Mouse (Mus musculus): ENCODE measurements around the gene Slc48a1. TPM values are rescaled to one million over a fixed set of nuclear protein-coding genes. Genes with fewer than 3 reads are reported as not detected.

Gene Slc48a1
- polyA plus RNA-seq, 1 experiment from 2014 or later: 134 TPM

DNA sequence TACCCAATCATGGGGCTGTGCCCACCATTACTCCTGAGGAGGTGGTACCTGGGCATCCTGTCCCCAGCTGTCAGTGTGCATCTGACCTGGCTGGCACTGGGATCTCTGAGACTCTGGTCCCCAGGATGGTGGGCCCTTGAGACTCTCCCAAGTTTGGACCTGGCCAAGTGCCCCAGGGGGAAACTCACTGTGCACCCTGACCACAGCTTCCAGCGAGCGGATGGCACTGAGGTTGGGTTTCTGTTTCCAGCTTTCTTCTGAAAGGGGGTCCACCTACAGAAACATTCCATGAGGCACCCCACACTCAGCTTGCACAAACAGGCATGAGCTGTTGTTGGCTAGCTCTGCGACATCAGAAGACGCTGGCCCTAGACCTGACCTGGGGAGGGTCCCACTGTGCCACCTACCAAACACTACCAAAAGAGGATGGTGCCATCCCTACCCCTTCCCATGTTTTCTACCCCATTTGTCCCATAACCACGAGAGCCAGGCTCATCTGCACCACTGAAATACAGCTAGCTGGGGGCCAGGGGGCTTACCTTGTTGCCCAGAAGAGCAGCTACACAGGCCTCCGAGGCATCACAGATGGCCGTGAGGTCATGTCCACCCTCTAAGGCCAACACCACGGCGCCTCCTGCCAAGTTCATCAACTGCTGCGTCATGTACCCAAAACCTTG is 17.4 kb downstream of the Slc48a1 start:
- POLR2A ChIA-PET: interaction anchor here (0.9 kb wide), 1 partner anchor 15 kb away, joined by 3 read pairs; no protein-coding TSS in a partner anchor

DNA sequence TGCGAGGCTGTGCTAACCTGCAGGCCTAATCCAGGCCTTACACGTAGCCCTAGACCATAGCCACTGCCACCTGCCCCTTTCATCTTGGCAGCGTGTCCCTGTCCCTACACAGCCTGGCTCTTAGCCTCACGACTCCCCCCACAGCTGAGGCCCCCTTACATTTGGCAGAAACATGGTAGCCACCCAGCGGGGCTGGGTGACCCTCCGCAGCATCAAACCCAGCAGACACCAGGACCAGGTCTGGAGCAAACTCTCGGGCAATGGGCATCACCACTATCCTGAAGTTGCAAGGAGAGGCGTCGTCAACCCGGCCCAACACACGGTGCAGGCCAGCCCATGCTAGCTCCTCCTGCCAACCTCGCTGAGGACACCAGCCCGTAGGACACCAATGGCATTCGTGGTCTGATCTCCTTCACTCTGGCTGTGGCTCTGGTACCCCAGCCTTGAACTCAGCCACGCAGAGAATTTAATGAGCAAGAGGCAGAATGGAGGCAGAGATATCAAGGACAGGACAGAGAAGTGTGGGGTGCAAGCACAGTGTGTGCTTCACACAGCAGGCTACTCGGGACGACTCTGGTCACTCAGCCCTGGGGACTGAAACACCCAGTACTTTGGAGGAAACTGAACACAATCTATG is 18.5 kb downstream of the Slc48a1 start:
- TF ChIP-seq CTCF (IDR thresholded peaks at IDR 0.05): no peak
- in situ Hi-C loops (cut with MboI; ENCODE audit: low pct_unique_long_range_greater_than_20kb): no loop called here
- no peak for ATAC-seq
- no peak for DNase-seq (ENCODE audit: low read depth, low spot score)
- ChIA-PET CTCF (interaction anchor here (1.0 kb wide), 1 partner anchor 36 kb away, joined by 4 read pairs; no protein-coding TSS in a partner anchor), POLR2A (interaction anchor here (1.8 kb wide), 1 partner anchor 21 kb away, joined by 4 read pairs; no protein-coding TSS in a partner anchor)
- H3K27me3 ChIP-seq: no peaks in the 10 kb centered on the region

More for the DNA sequence above, 17.4 kb downstream of the Slc48a1 start:
- CTCF ChIA-PET: interaction anchor here (0.9 to 3.0 kb wide), 3 partner anchors 13 to 54 kb away, joined by 3 to 11 read pairs (median 10); no protein-coding TSS in a partner anchor
- no peak for TF ChIP-seq CTCF (IDR thresholded peaks at IDR 0.05)
- ATAC-seq (no peak), DNase-seq (ENCODE audit: low read depth, low spot score) (no peak)
- in situ Hi-C loops (cut with MboI; ENCODE audit: low pct_unique_long_range_greater_than_20kb): no loop called here
- no peaks in the 10 kb centered on the region for H3K27me3 ChIP-seq

DNA sequence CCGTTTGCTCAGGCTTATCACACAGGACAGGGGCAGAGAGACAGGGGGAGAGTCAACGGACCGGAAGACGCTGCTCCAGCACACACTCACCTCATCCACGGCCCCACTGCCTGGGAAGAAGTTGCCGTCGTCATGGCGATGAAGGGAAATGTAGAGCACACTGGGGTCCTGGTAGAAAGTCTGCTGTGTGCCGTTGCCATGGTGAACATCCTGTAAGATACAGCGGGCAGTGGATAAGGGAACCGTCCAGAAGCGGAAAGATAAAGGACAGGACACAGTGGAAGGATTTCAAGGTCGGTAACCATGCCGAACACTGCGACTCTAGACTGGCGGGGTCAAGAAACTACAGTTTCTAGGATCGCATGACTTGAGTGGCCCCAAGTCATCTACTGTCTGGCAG is 19.8 kb downstream of the Slc48a1 start:
- DNase-seq (ENCODE audit: low read depth, low spot score) (no peak), ATAC-seq (no peak)
- H3K27me3 ChIP-seq: no peaks in the 10 kb centered on the region
- ChIA-PET CTCF (no interaction called here), POLR2A (interaction anchor here (1.6 kb wide), 1 partner anchor 20 kb away, joined by 5 read pairs; no protein-coding TSS in a partner anchor)
- in situ Hi-C loops (cut with MboI; ENCODE audit: low pct_unique_long_range_greater_than_20kb): no loop called here
- TF ChIP-seq CTCF (IDR thresholded peaks at IDR 0.05): no peak

DNA sequence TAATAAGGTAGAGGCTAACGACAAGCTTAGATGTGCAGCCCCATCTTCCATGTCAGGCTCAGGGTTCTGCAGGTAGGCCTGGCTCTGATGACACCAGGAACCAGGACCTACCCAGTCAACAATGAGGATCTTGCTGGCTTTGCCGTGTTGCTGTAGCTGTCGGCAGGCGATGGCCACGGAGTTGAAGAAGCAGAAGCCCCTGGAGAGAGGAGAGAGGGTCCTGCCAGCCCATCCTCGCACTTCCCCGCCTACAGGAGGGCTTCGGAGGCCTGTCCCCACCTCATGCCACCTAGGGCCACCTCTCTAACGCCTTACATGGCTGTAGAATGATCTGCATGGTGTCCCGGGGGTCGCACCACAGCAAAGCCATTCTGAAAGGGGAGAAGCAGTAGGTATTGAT is 21.1 kb downstream of the Slc48a1 start:
- TF ChIP-seq CTCF (IDR thresholded peaks at IDR 0.05): no peak
- no peak for ATAC-seq
- POLR2A ChIA-PET: interaction anchor here (0.7 to 1.6 kb wide), 5 partner anchors 9 to 34 kb away, joined by 3 to 6 read pairs (median 4); no protein-coding TSS in a partner anchor
- no peak for DNase-seq (ENCODE audit: low read depth, low spot score)
- no peaks in the 10 kb centered on the region for H3K27me3 ChIP-seq
- CTCF ChIA-PET: no interaction called here
- in situ Hi-C loops (cut with MboI; ENCODE audit: low pct_unique_long_range_greater_than_20kb): no loop called here

DNA sequence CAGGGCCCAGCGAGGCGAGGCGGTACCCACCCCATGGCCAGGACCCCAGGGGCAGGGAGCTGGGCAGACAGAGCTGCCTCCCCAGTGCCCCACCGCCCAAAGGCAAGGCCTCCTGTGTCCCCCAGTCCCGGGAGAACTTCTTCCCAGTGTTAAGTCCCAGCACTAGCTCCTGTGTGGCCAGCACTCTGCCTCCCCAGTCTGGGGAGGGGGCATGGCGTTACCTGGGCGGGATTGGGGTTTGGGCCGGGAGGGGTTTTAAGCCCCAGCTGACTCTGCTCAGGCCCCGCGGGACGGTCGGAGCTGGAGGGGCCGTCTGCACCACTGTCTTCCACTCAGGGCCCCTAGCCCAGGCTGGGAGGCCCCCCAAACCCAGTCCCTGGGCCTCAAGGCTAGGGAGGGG is 22.5 kb downstream of the Slc48a1 start:
- no peak for TF ChIP-seq CTCF (IDR thresholded peaks at IDR 0.05)
- in situ Hi-C loops (cut with MboI; ENCODE audit: low pct_unique_long_range_greater_than_20kb): no loop called here
- DNase-seq (ENCODE audit: low read depth, low spot score): no peak
- ATAC-seq: no peak
- no peaks in the 10 kb centered on the region for H3K27me3 ChIP-seq
- ChIA-PET POLR2A (interaction anchor here (1.4 to 1.6 kb wide), 3 partner anchors 10 to 29 kb away, joined by 3 to 6 read pairs (median 4); no protein-coding TSS in a partner anchor), CTCF (interaction anchor here (0.9 to 2.3 kb wide), 4 partner anchors 10 to 50 kb away, joined by 3 to 10 read pairs (median 4); no protein-coding TSS in a partner anchor)

DNA sequence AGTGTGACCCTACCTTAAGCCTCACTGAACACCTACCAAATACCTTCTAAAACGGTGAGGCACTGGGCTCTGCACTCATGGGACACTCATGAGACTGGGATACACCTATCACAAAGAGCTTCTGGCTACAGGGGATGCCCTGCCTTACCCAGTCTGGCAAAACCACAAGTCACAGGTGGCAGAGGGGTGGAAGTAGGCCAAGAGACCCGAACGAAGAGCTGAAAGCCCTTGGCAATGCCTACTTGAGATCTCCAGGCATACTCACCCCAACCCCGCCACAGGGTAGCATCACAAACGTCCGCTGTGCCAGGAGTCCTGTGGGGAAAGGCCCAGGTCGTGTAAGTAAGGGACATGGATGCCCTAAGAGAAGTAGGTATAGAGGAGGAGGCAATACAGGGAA is 23.5 kb downstream of the Slc48a1 start:
- H3K27me3 ChIP-seq: no peaks in the 10 kb centered on the region
- ATAC-seq (no peak), DNase-seq (ENCODE audit: low read depth, low spot score) (no peak)
- in situ Hi-C loops (cut with MboI; ENCODE audit: low pct_unique_long_range_greater_than_20kb): no loop called here
- ChIA-PET CTCF (interaction anchor here (1.6 to 2.3 kb wide), 3 partner anchors 11 to 47 kb away, joined by 3 to 10 read pairs (median 5); no protein-coding TSS in a partner anchor), POLR2A (interaction anchor here (0.6 to 1.5 kb wide), 3 partner anchors 12 to 715 kb away, joined by 3 to 4 read pairs (median 3); no protein-coding TSS in a partner anchor)
- TF ChIP-seq CTCF (IDR thresholded peaks at IDR 0.05): no peak

DNA sequence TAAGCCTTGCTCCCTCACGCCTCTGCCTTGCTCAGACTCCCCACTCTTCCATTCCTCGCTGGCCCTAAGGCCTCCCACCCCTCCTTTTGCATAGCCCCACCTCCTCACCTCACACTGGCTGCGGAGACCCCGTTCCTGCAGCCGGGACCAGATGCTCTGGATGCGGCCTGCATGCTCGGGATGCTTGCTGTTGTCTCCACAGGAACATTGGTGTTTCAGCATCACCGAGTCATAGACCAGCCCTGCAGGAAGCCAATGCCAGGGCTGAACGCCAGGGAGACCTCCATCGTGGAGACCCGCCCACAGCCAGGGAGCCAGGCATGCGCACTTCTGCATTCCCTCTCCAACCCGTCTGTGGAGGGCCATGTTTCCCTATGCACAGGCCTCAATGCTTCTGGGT is 24.3 kb downstream of the Slc48a1 start:
- ATAC-seq (no peak), DNase-seq (ENCODE audit: low read depth, low spot score) (no peak)
- in situ Hi-C loops (cut with MboI; ENCODE audit: low pct_unique_long_range_greater_than_20kb): no loop called here
- H3K27me3 ChIP-seq: no peaks in the 10 kb centered on the region
- TF ChIP-seq CTCF (IDR thresholded peaks at IDR 0.05): no peak
- ChIA-PET POLR2A (no interaction called here), CTCF (interaction anchor here (1.8 kb wide), 1 partner anchor 46 kb away, joined by 5 read pairs; no protein-coding TSS in a partner anchor)

DNA sequence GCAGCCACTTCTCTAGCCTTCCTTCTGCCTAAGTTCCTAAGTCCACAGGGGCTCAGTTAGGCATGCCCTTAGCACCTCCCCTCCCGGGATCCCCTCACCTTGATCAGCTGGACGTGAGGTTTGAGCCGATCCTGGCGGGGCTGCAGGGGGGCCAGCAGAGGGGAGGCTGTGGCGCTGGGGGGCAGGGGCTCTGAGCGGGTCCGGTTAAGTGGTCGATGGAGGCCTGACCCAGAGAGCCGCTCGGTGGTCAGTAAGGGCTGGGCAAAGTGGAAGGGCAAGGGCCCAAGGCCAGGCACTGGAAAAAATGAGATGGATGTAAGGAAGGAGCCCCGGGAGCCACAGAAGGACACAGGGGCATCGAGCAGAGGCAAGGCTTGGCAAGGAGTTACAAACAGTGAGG is 29.5 kb downstream of the Slc48a1 start:
- in situ Hi-C loops (cut with MboI; ENCODE audit: low pct_unique_long_range_greater_than_20kb): no loop called here
- ChIA-PET CTCF (interaction anchor here (5.9 kb wide), 1 partner anchor 41 kb away, joined by 40 read pairs; no protein-coding TSS in a partner anchor), POLR2A (no interaction called here)
- ATAC-seq: no peak
- TF ChIP-seq CTCF (IDR thresholded peaks at IDR 0.05): no peak
- H3K27me3 ChIP-seq: no peaks in the 10 kb centered on the region
- no peak for DNase-seq (ENCODE audit: low read depth, low spot score)

DNA sequence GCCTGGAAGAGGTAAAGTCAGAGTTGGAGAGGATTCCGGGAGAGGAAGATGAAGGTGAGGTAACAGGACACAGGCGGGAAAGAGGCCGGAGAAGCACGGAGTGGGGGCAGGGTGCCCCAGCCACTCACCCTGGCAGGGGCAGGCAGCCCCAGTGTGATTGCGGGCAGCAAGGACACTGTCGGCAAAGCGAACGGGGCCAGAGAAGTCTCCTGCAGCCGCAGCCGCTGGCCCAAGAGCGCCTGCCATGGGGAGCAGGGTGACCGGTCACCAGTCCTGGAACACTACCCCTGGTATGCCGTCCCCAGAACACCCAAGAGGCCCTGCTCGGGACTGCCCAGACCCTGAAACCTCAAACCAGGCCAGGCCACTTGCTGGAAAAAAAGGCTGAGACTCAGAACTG is 30.2 kb downstream of the Slc48a1 start:
- CTCF ChIA-PET: interaction anchor here (0.9 to 5.9 kb wide), 3 partner anchors 13 to 40 kb away, joined by 3 to 40 read pairs (median 21); no protein-coding TSS in a partner anchor
- no peaks in the 10 kb centered on the region for H3K27me3 ChIP-seq
- in situ Hi-C loops (cut with MboI; ENCODE audit: low pct_unique_long_range_greater_than_20kb): no loop called here
- ATAC-seq: no peak
- TF ChIP-seq CTCF (IDR thresholded peaks at IDR 0.05): no peak
- POLR2A ChIA-PET: no interaction called here
- no peak for DNase-seq (ENCODE audit: low read depth, low spot score)

DNA sequence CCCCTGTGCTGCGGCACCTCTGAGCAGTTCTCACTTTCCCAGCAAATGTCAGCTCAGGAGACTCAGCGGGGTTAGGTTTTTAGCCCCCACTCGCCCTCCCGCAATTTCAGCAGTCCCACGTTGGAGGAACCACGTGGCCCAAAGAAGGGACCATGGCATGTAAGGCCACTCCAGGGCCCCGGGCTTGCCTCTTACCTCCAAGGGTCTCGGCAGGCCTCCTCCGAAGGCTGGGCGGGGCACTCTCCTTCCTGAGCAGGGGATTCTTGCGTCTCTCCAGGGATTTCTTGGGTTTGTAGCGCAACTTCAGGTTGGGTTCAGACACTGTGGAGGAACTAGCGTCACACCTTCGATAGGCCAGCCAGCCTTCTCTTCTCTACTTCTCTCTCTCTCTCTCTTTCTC is 30.9 kb downstream of the Slc48a1 start:
- in situ Hi-C loops (cut with MboI; ENCODE audit: low pct_unique_long_range_greater_than_20kb): no loop called here

More for the DNA sequence above, 30.9 kb downstream of the Slc48a1 start:
- no peak for DNase-seq (ENCODE audit: low read depth, low spot score)
- no peak for TF ChIP-seq CTCF (IDR thresholded peaks at IDR 0.05)
- ChIA-PET POLR2A (interaction anchor here (1.4 kb wide), 1 partner anchor 13 kb away, joined by 5 read pairs; no protein-coding TSS in a partner anchor), CTCF (interaction anchor here (0.9 to 5.9 kb wide), 5 partner anchors 13 to 40 kb away, joined by 3 to 40 read pairs (median 17); no protein-coding TSS in a partner anchor)
- no peak for ATAC-seq
- H3K27me3 ChIP-seq: no peaks in the 10 kb centered on the region
